Mouse (Mus musculus): Measurements from ENCODE around the gene Ndn. TPM values are rescaled to one million over a fixed set of nuclear protein-coding genes. Genes with fewer than 3 reads are reported as not detected.

Gene Ndn
- 190 and 203 TPM in 2 replicates for polyA plus RNA-seq (2014; fragmentation: Nextera tagmentation; extraction: Ambion mirVana)

DNA sequence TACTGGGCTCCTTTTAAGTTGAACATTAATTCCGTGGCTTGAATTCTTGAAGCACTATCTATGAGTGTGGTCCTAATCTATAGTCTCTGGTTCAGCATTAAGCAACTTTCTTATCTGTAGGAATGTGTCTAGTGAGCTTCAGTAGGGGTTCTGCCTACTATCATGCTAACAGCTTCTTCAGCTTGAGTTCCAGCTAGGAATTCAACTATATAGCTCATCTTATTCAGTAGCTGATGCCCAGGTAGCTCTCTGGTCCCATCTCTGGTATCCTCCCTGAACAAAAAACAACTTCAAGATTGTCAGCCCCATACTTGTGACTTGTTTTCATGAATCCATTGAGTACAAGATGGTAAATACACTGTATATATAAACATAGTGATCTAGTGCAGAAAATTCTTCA, at the start of gene Ndn:
Gene Ndn (plus strand): TSS at position 301 of the 400 bp plus-strand sequence.
- no peak for DNase-seq (ENCODE audit: low spot score)
- Histone ChIP-seq H3K9me3 (ENCODE audit: control insufficient read depth, low read length) (0 out of 2 replicates have a peak, but pooled peaks cover 3% of the 10 kb centered on the region), H3K4me1 (ENCODE audit: control insufficient read depth, insufficient read depth, low read length) (no peaks in the 10 kb centered on the region; the same call in 1 of the 2 replicates), H3K36me3 (ENCODE audit: control insufficient read depth, insufficient read depth, low read length) (no peaks in the 10 kb centered on the region), H3K4me2 (ENCODE audit: low read depth) (no peak within 1 kb of the TSS), H3K27ac (ENCODE audit: low read depth, low read length) (no peak within 1 kb of the TSS), H3K4me3 (ENCODE audit: low read depth, low read length) (no peak within 1 kb of the TSS), H3K27me3 (ENCODE audit: control insufficient read depth, insufficient read depth, low read length) (no peaks in the 10 kb centered on the region), H3K9ac (ENCODE audit: low read length) (no peak within 1 kb of the TSS)
- no peak for ATAC-seq (ENCODE audit: insufficient read depth, low FRiP score, low TSS enrichment)
- 74% methylated on average over 1 of the region's 1 CpGs for WGBS

DNA sequence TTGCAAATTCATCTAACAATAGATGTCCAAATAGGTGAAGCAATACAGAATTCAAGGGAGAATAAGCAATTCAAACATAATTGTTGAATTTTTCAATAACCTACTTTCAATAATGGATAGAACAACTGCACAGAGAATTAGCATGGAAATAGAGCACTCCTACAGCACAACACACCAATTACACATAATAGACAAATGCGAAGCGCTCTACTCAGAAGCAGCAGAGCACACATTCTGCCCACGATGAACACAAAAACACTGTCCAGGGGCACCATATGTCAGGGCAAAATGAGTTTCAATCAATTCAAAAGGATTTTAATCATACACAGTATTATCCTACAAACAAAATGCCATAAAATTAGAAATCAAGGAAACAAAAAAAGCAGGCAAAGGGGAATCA, 43.9 kb upstream of the Ndn start:
- no peak overlapping the region for H3K27ac ChIP-seq (ENCODE audit: low read depth, low read length)
- ATAC-seq (ENCODE audit: insufficient read depth, low FRiP score, low TSS enrichment) (no peak), DNase-seq (ENCODE audit: low spot score) (no peak)
- H3K9ac ChIP-seq (ENCODE audit: low read length), result no peak overlapping the region
- no peaks in the 10 kb centered on the region for H3K27me3 ChIP-seq (ENCODE audit: control insufficient read depth, insufficient read depth, low read length)
- no peak overlapping the region for H3K4me2 ChIP-seq (ENCODE audit: low read depth)
- H3K36me3 ChIP-seq (ENCODE audit: control insufficient read depth, insufficient read depth, low read length), result no peaks in the 10 kb centered on the region
- no peak overlapping the region for H3K4me3 ChIP-seq (ENCODE audit: low read depth, low read length)
- WGBS, result 66% methylated on average over 3 of the region's 3 CpGs
- no peaks in the 10 kb centered on the region for H3K9me3 ChIP-seq (ENCODE audit: control insufficient read depth, low read length)
- H3K4me1 ChIP-seq (ENCODE audit: control insufficient read depth, insufficient read depth, low read length), result no peaks in the 10 kb centered on the region

DNA sequence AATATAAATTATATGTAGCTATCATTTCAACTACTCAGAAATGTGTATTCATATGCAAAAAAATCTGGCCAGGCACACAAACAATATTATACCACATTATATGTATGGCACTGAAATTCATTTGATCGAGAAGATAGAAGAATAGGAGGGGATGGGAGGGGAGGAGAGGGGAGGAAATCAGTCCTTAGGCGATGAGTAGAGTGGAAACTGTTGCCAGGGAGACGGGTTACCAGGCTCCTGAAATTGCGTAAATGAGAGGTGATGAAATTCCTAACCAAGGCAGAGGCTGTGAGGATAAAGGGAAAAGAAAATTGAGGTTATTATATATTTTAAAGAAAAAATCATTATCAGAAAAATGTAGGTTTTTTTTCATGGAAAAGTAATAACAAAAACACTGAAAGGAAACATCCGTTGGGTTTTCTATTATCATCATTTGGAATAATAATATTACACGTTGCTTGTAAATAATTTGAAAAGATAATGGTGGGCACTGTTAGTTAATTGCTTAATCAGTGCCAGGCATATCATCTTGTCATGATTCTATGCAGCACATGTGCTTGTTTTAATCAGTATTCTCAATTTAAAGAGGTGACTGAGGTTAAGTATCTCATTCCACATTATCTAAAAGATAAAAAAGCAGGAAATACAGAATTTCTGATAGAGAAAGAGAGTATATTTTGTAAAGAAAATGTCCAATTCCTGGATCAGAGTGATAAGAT, 39.3 kb upstream of the Ndn start:
- ATAC-seq (ENCODE audit: insufficient read depth, low FRiP score, low TSS enrichment), result peak; percentile 60
- Histone ChIP-seq H3K36me3 (ENCODE audit: control insufficient read depth, insufficient read depth, low read length) (no peaks in the 10 kb centered on the region), H3K9me3 (ENCODE audit: control insufficient read depth, low read length) (no peaks in the 10 kb centered on the region), H3K27me3 (ENCODE audit: control insufficient read depth, insufficient read depth, low read length) (no peaks in the 10 kb centered on the region), H3K4me3 (ENCODE audit: low read depth, low read length) (no peak overlapping the region), H3K4me1 (ENCODE audit: control insufficient read depth, insufficient read depth, low read length) (no peaks in the 10 kb centered on the region), H3K27ac (ENCODE audit: low read depth, low read length) (no peak overlapping the region), H3K4me2 (ENCODE audit: low read depth) (no peak overlapping the region), H3K9ac (ENCODE audit: low read length) (no peak overlapping the region)
- 55% methylated on average over 6 of the region's 6 CpGs for WGBS
- DNase-seq (ENCODE audit: low spot score), result no peak

DNA sequence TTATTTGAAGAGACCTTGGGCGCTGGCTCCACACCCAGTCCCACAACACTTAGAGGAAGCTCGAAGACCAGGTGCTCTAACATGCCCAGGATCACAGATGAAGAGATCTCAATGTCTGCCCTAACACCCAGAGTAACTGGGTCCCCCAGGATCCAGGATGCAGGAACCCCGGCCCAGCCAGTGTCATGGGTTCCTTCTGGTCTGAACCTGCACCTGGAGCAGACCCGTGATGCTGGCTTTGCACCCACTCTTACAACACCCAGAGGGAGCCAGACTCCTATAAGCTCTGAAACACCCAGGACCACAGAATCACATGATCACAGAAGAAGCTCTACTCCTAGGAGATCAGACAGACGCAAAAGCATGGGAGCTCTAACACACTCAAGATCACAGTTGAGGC, 29.6 kb upstream of the Ndn start:
- Histone ChIP-seq H3K27ac (ENCODE audit: low read depth, low read length) (no peak overlapping the region), H3K4me3 (ENCODE audit: low read depth, low read length) (no peak overlapping the region), H3K4me2 (ENCODE audit: low read depth) (no peak overlapping the region), H3K36me3 (ENCODE audit: control insufficient read depth, insufficient read depth, low read length) (no peaks in the 10 kb centered on the region), H3K9ac (ENCODE audit: low read length) (no peak overlapping the region), H3K4me1 (ENCODE audit: control insufficient read depth, insufficient read depth, low read length) (no peaks in the 10 kb centered on the region), H3K9me3 (ENCODE audit: control insufficient read depth, low read length) (no peaks in the 10 kb centered on the region), H3K27me3 (ENCODE audit: control insufficient read depth, insufficient read depth, low read length) (no peaks in the 10 kb centered on the region)
- ATAC-seq (ENCODE audit: insufficient read depth, low FRiP score, low TSS enrichment) (no peak), DNase-seq (ENCODE audit: low spot score) (no peak)
- 71% methylated on average over 5 of the region's 5 CpGs for WGBS

DNA sequence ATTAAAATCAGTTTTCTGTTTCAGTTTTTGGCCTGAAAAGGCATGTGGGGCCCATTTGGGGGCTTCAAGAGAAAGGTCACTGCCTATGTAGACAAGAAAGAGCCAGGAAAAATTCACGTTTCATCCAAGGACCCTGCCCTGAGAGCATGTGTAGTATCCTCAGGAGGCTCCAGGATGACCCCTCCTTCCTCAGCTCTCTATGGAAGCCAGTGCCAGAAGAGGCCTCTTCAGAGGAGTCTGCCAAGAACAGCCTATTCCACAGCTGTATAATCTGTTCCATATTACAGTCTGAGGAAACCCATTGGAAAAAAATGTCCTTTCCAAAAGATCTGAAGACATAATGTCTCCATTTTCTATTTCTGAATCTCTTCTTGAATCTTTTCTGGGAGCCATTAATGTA, 958 bp upstream of the Ndn start:
- H3K4me2 ChIP-seq (ENCODE audit: low read depth), result no peak overlapping the region
- H3K27ac ChIP-seq (ENCODE audit: low read depth, low read length), result no peak overlapping the region
- no peaks in the 10 kb centered on the region for H3K27me3 ChIP-seq (ENCODE audit: control insufficient read depth, insufficient read depth, low read length)
- H3K9me3 ChIP-seq (ENCODE audit: control insufficient read depth, low read length), result 0 out of 2 replicates have a peak, but pooled peaks cover 3% of the 10 kb centered on the region
- H3K9ac ChIP-seq (ENCODE audit: low read length), result no peak overlapping the region
- H3K4me1 ChIP-seq (ENCODE audit: control insufficient read depth, insufficient read depth, low read length), result no peaks in the 10 kb centered on the region; the same call in 1 of the 2 replicates
- WGBS, result 37% methylated on average over 1 of the region's 1 CpGs
- no peak for ATAC-seq (ENCODE audit: insufficient read depth, low FRiP score, low TSS enrichment)
- no peak overlapping the region for H3K4me3 ChIP-seq (ENCODE audit: low read depth, low read length)
- no peak for DNase-seq (ENCODE audit: low spot score)
- no peaks in the 10 kb centered on the region for H3K36me3 ChIP-seq (ENCODE audit: control insufficient read depth, insufficient read depth, low read length)

DNA sequence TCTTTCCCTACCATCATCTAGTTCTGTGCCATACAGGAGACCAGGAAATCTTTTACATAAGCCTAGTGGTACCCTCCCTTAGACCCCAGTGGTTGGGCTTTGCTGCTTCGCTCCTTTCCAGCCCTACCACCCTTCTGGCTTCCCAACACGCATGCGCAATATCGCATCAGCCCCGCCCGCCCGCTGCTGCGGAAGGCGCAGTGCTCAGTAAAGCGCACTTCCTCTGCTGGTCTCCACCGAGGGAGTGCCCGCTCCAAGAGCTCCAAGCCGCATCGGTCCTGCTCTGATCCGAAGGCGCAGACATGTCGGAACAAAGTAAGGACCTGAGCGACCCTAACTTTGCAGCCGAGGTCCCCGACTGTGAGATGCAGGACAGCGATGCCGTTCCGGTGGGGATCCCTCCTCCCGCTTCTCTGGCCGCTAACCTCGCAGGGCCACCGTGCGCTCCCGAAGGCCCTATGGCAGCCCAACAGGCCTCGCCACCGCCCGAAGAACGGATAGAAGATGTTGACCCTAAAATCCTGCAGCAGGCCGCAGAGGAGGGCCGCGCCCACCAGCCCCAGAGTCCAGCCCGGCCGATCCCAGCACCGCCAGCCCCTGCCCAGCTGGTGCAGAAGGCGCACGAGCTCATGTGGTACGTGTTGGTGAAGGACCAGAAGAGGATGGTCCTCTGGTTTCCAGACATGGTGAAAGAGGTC, 1.9 kb downstream of the Ndn start:
- DNase-seq (ENCODE audit: low spot score), result peak; percentile 85
- ATAC-seq (ENCODE audit: insufficient read depth, low FRiP score, low TSS enrichment), result peak; percentile 92
- Histone ChIP-seq H3K4me3 (ENCODE audit: low read depth, low read length) (peak overlapping the region; percentile 59), H3K9me3 (ENCODE audit: control insufficient read depth, low read length) (0 out of 2 replicates have a peak, but pooled peaks cover 3% of the 10 kb centered on the region), H3K27me3 (ENCODE audit: control insufficient read depth, insufficient read depth, low read length) (no peaks in the 10 kb centered on the region), H3K27ac (ENCODE audit: low read depth, low read length) (no peak overlapping the region; the same call in 1 of the 2 replicates), H3K9ac (ENCODE audit: low read length) (peak overlapping the region; percentile 75), H3K36me3 (ENCODE audit: control insufficient read depth, insufficient read depth, low read length) (no peaks in the 10 kb centered on the region), H3K4me1 (ENCODE audit: control insufficient read depth, insufficient read depth, low read length) (no peaks in the 10 kb centered on the region; the same call in 1 of the 2 replicates), H3K4me2 (ENCODE audit: low read depth) (peak overlapping the region; percentile 60)
- 10% methylated on average over 42 of the region's 42 CpGs for WGBS

DNA sequence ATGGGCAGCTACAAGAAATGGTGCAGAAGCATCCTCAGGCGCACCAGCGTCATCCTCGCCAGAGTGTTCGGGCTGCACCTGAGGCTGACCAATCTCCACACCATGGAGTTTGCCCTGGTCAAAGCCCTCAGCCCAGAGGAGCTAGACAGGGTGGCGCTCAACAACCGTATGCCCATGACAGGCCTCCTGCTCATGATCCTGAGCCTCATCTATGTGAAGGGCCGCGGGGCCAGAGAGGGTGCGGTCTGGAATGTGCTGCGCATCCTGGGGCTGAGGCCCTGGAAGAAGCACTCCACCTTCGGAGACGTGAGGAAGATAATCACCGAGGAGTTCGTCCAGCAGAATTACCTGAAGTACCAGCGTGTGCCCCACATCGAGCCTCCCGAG, 2.4 kb downstream of the Ndn start:
- WGBS, result 34% methylated on average over 17 of the region's 17 CpGs

DNA sequence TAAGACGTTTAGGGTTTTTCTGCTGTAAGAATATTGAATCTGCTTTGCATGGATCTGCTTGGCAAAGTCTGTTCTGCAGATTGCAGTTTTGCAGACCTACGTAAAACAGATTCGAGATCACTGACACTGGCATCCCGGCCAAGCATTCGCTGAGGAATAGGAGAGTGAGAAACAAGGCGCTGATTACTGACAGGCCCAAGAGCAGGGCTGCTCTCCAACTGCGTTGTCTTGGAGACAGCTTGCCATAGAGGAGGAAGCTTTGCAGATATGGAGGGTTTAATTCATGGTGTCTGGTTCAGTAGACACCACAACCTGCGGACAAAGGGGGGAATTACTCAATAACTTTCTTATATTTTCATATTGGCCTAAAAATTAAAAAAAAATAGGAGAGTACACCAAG, 4.9 kb downstream of the Ndn start:
- 57% methylated on average over 8 of the region's 8 CpGs for WGBS
- DNase-seq (ENCODE audit: low spot score) (no peak), ATAC-seq (ENCODE audit: insufficient read depth, low FRiP score, low TSS enrichment) (no peak)
- H3K4me3 ChIP-seq (ENCODE audit: low read depth, low read length), result no peak overlapping the region
- H3K9me3 ChIP-seq (ENCODE audit: control insufficient read depth, low read length), result 0 out of 2 replicates have a peak, but pooled peaks cover 3% of the 10 kb centered on the region
- H3K27ac ChIP-seq (ENCODE audit: low read depth, low read length), result no peak overlapping the region
- no peaks in the 10 kb centered on the region for H3K36me3 ChIP-seq (ENCODE audit: control insufficient read depth, insufficient read depth, low read length)
- no peaks in the 10 kb centered on the region; the same call in 1 of the 2 replicates for H3K4me1 ChIP-seq (ENCODE audit: control insufficient read depth, insufficient read depth, low read length)
- no peak overlapping the region for H3K4me2 ChIP-seq (ENCODE audit: low read depth)
- H3K9ac ChIP-seq (ENCODE audit: low read length), result no peak overlapping the region
- H3K27me3 ChIP-seq (ENCODE audit: control insufficient read depth, insufficient read depth, low read length), result no peaks in the 10 kb centered on the region

More for the DNA sequence above, 2.4 kb downstream of the Ndn start:
- Histone ChIP-seq H3K36me3 (ENCODE audit: control insufficient read depth, insufficient read depth, low read length) (no peaks in the 10 kb centered on the region), H3K4me1 (ENCODE audit: control insufficient read depth, insufficient read depth, low read length) (no peaks in the 10 kb centered on the region; the same call in 1 of the 2 replicates), H3K4me2 (ENCODE audit: low read depth) (peak overlapping the region; percentile 60), H3K4me3 (ENCODE audit: low read depth, low read length) (peak overlapping the region; percentile 59), H3K27ac (ENCODE audit: low read depth, low read length) (no peak overlapping the region), H3K9me3 (ENCODE audit: control insufficient read depth, low read length) (0 out of 2 replicates have a peak, but pooled peaks cover 3% of the 10 kb centered on the region), H3K9ac (ENCODE audit: low read length) (peak overlapping the region; percentile 75), H3K27me3 (ENCODE audit: control insufficient read depth, insufficient read depth, low read length) (no peaks in the 10 kb centered on the region)
- peak; percentile 27; the same call in 1 of the 2 replicates for ATAC-seq (ENCODE audit: insufficient read depth, low FRiP score, low TSS enrichment)
- DNase-seq (ENCODE audit: low spot score), result no peak

Measured in neural tube, embryonic 11.5 days (tissue).